Mouse (Mus musculus): ENCODE data around the gene Rapgefl1. TPM values are rescaled to one million over a fixed set of nuclear protein-coding genes. Genes with fewer than 3 reads are reported as not detected.
A peak's percentile ranks its signal among the peaks of the same experiment; 100 is the strongest.

Rapgefl1 gene
- polyA plus RNA-seq, 1 experiment: 3.5 TPM

DNA sequence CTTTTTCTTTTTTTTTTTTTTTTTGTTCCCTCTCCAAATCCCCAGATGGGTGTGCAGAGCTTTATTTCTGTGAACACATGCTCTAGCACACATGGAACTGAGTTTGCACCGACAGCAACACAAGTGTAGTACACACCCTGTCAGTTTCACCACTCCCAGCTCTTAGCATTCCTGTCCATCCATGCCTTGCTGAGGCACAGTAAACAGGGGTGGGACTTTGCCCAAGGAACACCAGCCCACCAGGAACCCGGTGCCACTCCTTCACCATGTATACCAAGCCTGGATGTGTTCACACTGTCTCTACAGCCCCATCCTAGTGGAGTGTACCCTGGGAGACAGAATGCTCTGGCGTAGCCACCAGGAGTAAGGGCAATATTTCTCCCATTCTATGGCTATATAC, 860 bp upstream of the Rapgefl1 start:
- Histone ChIP-seq H3K79me2 (ENCODE audit: control insufficient read depth, insufficient read depth) (no peaks in the 10 kb centered on the region), H3K4me3 (no peak overlapping the region), H3ac (ENCODE audit: control insufficient read depth, insufficient read length) (no peak overlapping the region), H3K27me3 (ENCODE audit: control insufficient read depth, insufficient read depth, insufficient read length) (no peaks in the 10 kb centered on the region), H3K4me2 (ENCODE audit: low read depth) (no peak overlapping the region), H3K36me3 (ENCODE audit: control insufficient read depth, insufficient read depth) (peaks cover 22% of the 10 kb centered on the region)
- TF ChIP-seq MYOD1 (IDR thresholded peaks at IDR 0.05; ENCODE audit: control insufficient read depth in 1 of 3, insufficient read length in 2 of 3, low read depth in 2 of 3) (no peak), POLR2AphosphoS2 (IDR thresholded peaks at IDR 0.05; ENCODE audit: insufficient read length, low read depth) (peak; percentile 34)

DNA sequence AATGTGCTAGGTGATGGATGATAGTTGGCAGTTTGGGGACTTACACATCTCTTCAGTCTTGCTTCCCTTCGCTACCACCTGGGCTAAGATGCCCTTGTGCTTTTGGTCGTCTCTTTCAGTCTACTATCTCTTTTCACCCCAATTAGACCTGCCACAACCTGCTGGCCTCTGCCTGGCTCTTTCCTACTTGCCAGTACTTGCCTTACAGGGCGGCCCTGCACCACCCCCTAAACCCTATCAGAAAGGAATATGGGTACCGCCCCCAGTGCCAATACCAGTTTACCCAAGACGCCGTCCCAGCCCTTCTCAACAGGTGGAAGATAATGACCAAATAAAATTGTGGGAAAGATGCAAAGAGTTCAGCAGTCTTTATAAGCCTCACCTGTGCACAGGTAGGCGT, 457 bp upstream of the Rapgefl1 start:
- peak overlapping the region; percentile 18 for H3K4me3 ChIP-seq

DNA sequence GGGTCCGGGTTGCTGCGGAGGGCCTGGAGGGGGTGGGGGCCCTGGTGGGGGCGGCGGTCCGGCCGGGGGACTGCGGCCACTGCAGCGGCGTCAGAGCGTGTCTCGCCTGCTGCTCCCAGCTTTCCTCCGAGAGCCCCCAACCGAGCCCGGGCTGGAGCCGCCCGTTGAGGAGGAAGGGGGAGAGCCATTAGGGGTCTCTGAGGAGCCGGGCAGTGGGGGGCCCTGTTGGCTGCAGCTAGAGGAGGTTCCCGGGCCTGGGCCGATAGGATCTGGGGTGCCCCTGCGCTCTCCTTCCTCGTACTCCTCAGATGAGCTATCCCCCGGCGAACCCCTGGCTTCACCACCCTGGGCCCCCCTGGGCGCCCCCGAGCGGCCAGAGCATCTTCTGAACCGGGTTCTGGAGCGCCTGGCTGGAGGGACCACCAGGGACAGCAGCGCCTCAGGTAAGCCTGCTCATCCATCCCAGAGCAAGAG, 683 bp downstream of the Rapgefl1 start:
- Histone ChIP-seq H3K4me3 (peak overlapping the region; percentile 18), H3K79me2 (ENCODE audit: control insufficient read depth, insufficient read depth) (no peaks in the 10 kb centered on the region), H3K4me2 (ENCODE audit: low read depth) (peak overlapping the region; percentile 66), H3ac (ENCODE audit: control insufficient read depth, insufficient read length) (peak overlapping the region; percentile 67), H3K27me3 (ENCODE audit: control insufficient read depth, insufficient read depth, insufficient read length) (no peaks in the 10 kb centered on the region), H3K36me3 (ENCODE audit: control insufficient read depth, insufficient read depth) (peaks cover 11% of the 10 kb centered on the region)
- TF ChIP-seq POLR2A (IDR thresholded peaks at IDR 0.05; ENCODE audit: insufficient read length, low read depth) (no peak), MYOD1 (IDR thresholded peaks at IDR 0.05; ENCODE audit: control insufficient read depth in 1 of 3, insufficient read length in 2 of 3, low read depth in 2 of 3) (no peak), MYOG (IDR thresholded peaks at IDR 0.05; ENCODE audit: control insufficient read depth in 1 of 3, insufficient read depth in 1 of 3, insufficient read length in 2 of 3, low read depth in 2 of 3) (no peak), REST (IDR thresholded peaks at IDR 0.05; ENCODE audit: insufficient read depth, insufficient read length) (no peak), E2F4 (IDR thresholded peaks at IDR 0.05; ENCODE audit: insufficient read depth) (no peak), SRF (IDR thresholded peaks at IDR 0.05; ENCODE audit: control insufficient read depth, insufficient read length, low read depth) (no peak), POLR2AphosphoS2 (IDR thresholded peaks at IDR 0.05; ENCODE audit: insufficient read length, low read depth) (no peak), USF1 (IDR thresholded peaks at IDR 0.05; ENCODE audit: low read depth) (no peak), TCF12 (IDR thresholded peaks at IDR 0.05; ENCODE audit: insufficient read depth, poor library complexity, severe bottlenecking) (no peak), MAX (IDR thresholded peaks at IDR 0.05; ENCODE audit: low read depth) (no peak), CEBPB (IDR thresholded peaks at IDR 0.05; ENCODE audit: insufficient read depth, poor library complexity, severe bottlenecking) (no peak), TCF3 (IDR thresholded peaks at IDR 0.05; ENCODE audit: insufficient read length, low read depth) (no peak)

More for the DNA sequence above, 457 bp upstream of the Rapgefl1 start:
- no peaks in the 10 kb centered on the region for H3K79me2 ChIP-seq (ENCODE audit: control insufficient read depth, insufficient read depth)
- H3K27me3 ChIP-seq (ENCODE audit: control insufficient read depth, insufficient read depth, insufficient read length): no peaks in the 10 kb centered on the region
- H3K36me3 ChIP-seq (ENCODE audit: control insufficient read depth, insufficient read depth): peaks cover 22% of the 10 kb centered on the region
- peak overlapping the region; percentile 67 for H3ac ChIP-seq (ENCODE audit: control insufficient read depth, insufficient read length)
- TF ChIP-seq MYOD1 (IDR thresholded peaks at IDR 0.05; ENCODE audit: control insufficient read depth in 1 of 3, insufficient read length in 2 of 3, low read depth in 2 of 3) (no peak), POLR2A (IDR thresholded peaks at IDR 0.05; ENCODE audit: insufficient read length, low read depth) (no peak)
- peak overlapping the region; percentile 76 for H3K4me2 ChIP-seq (ENCODE audit: low read depth)

DNA sequence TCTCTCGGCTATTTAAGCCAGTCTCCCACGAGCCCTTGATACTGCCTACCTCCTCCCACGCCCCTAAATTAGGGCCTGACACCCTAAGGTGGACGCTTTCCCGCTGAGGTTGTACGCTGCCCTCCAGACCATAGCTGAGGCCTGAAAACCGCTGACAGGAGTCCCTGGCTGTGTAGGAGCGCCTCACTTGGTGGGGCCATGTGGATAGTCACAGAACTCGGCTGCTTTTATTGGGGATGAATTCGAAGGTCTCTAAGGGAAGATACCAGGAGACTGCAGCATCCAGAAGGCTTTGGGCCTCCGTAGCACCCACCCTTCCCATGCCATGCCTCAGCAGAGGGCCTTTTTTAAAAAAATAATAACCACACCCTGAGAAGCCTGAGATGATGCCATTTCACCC, 1.3 kb downstream of the Rapgefl1 start:
- Histone ChIP-seq H3K4me3 (peak overlapping the region; percentile 18), H3K36me3 (ENCODE audit: control insufficient read depth, insufficient read depth) (peaks cover 5% of the 10 kb centered on the region), H3K79me2 (ENCODE audit: control insufficient read depth, insufficient read depth) (no peaks in the 10 kb centered on the region), H3K27me3 (ENCODE audit: control insufficient read depth, insufficient read depth, insufficient read length) (no peaks in the 10 kb centered on the region), H3ac (ENCODE audit: control insufficient read depth, insufficient read length) (peak overlapping the region; percentile 67), H3K4me2 (ENCODE audit: low read depth) (peak overlapping the region; percentile 66)
- TF ChIP-seq TCF12 (IDR thresholded peaks at IDR 0.05; ENCODE audit: insufficient read depth, poor library complexity, severe bottlenecking) (no peak), POLR2AphosphoS2 (IDR thresholded peaks at IDR 0.05; ENCODE audit: insufficient read length, low read depth) (no peak), CEBPB (IDR thresholded peaks at IDR 0.05; ENCODE audit: insufficient read depth, poor library complexity, severe bottlenecking) (no peak), TCF3 (IDR thresholded peaks at IDR 0.05; ENCODE audit: insufficient read length, low read depth) (no peak), POLR2A (IDR thresholded peaks at IDR 0.05; ENCODE audit: insufficient read length, low read depth) (no peak)

DNA sequence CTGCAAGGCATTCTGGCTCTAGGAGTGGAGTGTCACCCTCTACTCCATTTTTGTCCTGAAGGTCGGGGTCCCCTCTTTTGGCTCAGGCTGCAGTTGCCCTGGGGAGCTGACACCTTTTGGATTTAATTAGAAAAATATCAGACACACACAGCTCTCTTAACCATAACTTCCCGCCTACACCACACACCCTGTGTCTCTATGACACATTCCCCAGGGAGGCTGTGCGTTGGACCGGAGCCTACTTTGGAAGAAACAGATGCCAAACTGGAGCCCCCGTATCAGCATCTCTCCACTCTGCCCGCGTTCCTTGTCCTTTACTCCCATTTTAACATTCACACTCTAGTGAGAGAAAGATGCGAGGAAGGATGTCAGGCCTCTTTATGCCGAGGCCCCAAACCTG, 1.9 kb downstream of the Rapgefl1 start:
- peak overlapping the region; percentile 66 for H3K4me2 ChIP-seq (ENCODE audit: low read depth)
- H3K36me3 ChIP-seq (ENCODE audit: control insufficient read depth, insufficient read depth): no peaks in the 10 kb centered on the region
- no peak for TF ChIP-seq USF1 (IDR thresholded peaks at IDR 0.05; ENCODE audit: low read depth)
- no peak for TF ChIP-seq E2F4 (IDR thresholded peaks at IDR 0.05; ENCODE audit: insufficient read depth)
- no peak for TF ChIP-seq CEBPB (IDR thresholded peaks at IDR 0.05; ENCODE audit: insufficient read depth, poor library complexity, severe bottlenecking)
- TF ChIP-seq SRF (IDR thresholded peaks at IDR 0.05; ENCODE audit: control insufficient read depth, insufficient read length, low read depth): no peak
- no peak for TF ChIP-seq POLR2A (IDR thresholded peaks at IDR 0.05; ENCODE audit: insufficient read length, low read depth)
- TF ChIP-seq TCF12 (IDR thresholded peaks at IDR 0.05; ENCODE audit: insufficient read depth, poor library complexity, severe bottlenecking): no peak
- no peak for TF ChIP-seq MYOD1 (IDR thresholded peaks at IDR 0.05; ENCODE audit: control insufficient read depth in 1 of 3, insufficient read length in 2 of 3, low read depth in 2 of 3)
- no peak for TF ChIP-seq POLR2AphosphoS2 (IDR thresholded peaks at IDR 0.05; ENCODE audit: insufficient read length, low read depth)
- no peak for TF ChIP-seq TCF3 (IDR thresholded peaks at IDR 0.05; ENCODE audit: insufficient read length, low read depth)
- TF ChIP-seq REST (IDR thresholded peaks at IDR 0.05; ENCODE audit: insufficient read depth, insufficient read length): no peak
- no peak for TF ChIP-seq MYOG (IDR thresholded peaks at IDR 0.05; ENCODE audit: control insufficient read depth in 1 of 3, insufficient read depth in 1 of 3, insufficient read length in 2 of 3, low read depth in 2 of 3)
- TF ChIP-seq MAX (IDR thresholded peaks at IDR 0.05; ENCODE audit: low read depth): no peak
- H3K27me3 ChIP-seq (ENCODE audit: control insufficient read depth, insufficient read depth, insufficient read length): no peaks in the 10 kb centered on the region
- no peaks in the 10 kb centered on the region for H3K79me2 ChIP-seq (ENCODE audit: control insufficient read depth, insufficient read depth)
- H3K4me3 ChIP-seq: no peak overlapping the region
- H3ac ChIP-seq (ENCODE audit: control insufficient read depth, insufficient read length): no peak overlapping the region
